Mouse (Mus musculus) MEL (cell line): ENCODE results near the gene Psmd3. TPM values are rescaled to one million over a fixed set of nuclear protein-coding genes. Genes with fewer than 3 reads are reported as not detected.

Experiments used
- DNase-seq: peaks from one replicate; pipeline ENCODE4 v3.0.0; 2011; ENCODE audit warnings: low read depth, low spot score
- H3K27ac ChIP-seq: 2 replicates; pipeline ENCODE4 v1.5.1; 2012; ENCODE audit warnings: low read depth, mild to moderate bottlenecking, control low read depth, low read length, moderate library complexity; ENCODE audit not compliant: control insufficient read depth
- H3K27me3 ChIP-seq, 2 experiments: fragments of 150-350 bp in 1 of 2; sonication (generic) in 1 of 2; 2 replicates each; pipeline ENCODE4 v1.6.1; 2012; ENCODE audit warnings: low read length in 2 of 2, mild to moderate bottlenecking in 2 of 2, improper control_type of control experiment in 1 of 2, moderate library complexity in 1 of 2; ENCODE audit not compliant: insufficient read depth in 2 of 2, control insufficient read depth in 1 of 2
- H3K36me3 ChIP-seq, 2 experiments: 2 replicates each; pipeline ENCODE4 v1.6.1; 2012 to 2014; ENCODE audit warnings: low read length in 2 of 2, improper control_type of control experiment in 1 of 2, inconsistent platforms in 1 of 2, mild to moderate bottlenecking in 1 of 2; ENCODE audit not compliant: insufficient read depth in 2 of 2, control insufficient read depth in 1 of 2
- H3K4me1 ChIP-seq, 2 experiments: fragments of 150-350 bp in 1 of 2; sonication (generic) in 1 of 2; 2 replicates each; pipeline ENCODE4 v1.6.1; 2012; ENCODE audit warnings: low read length in 2 of 2, improper control_type of control experiment in 1 of 2, mild to moderate bottlenecking in 1 of 2; ENCODE audit not compliant: insufficient read depth in 2 of 2, control insufficient read depth in 1 of 2
- H3K4me3 ChIP-seq, 2 experiments: fragments of 150-350 bp in 1 of 2; sonication (generic) in 1 of 2; 2 replicates each; pipeline ENCODE4 v1.5.1; 2012; ENCODE audit warnings: low read depth in 2 of 2, low read length in 2 of 2, mild to moderate bottlenecking in 2 of 2, moderate library complexity in 2 of 2, control low read depth in 1 of 2, improper control_type of control experiment in 1 of 2; ENCODE audit not compliant: control insufficient read depth in 1 of 2, insufficient read depth in 1 of 2
- H3K79me2 ChIP-seq: 2 replicates; pipeline ENCODE4 v1.6.1; 2012; ENCODE audit warnings: mild to moderate bottlenecking, low read length, moderate library complexity; ENCODE audit not compliant: control insufficient read depth, poor library complexity, insufficient read depth
- H3K9ac ChIP-seq: 2 replicates; pipeline ENCODE4 v1.6.1; 2012; ENCODE audit warnings: low read depth, mild to moderate bottlenecking, control low read depth, low read length, moderate library complexity; ENCODE audit not compliant: control insufficient read depth, poor library complexity, severe bottlenecking
- H3K9me3 ChIP-seq: fragments of 150-350 bp; sonication (generic); replicated peaks from 2 replicates; pipeline ENCODE4 v1.6.1; 2012; ENCODE audit warnings: mild to moderate bottlenecking, low read length, improper control_type of control experiment, moderate library complexity; ENCODE audit not compliant: insufficient read depth
- CHD1 ChIP-seq: IDR thresholded peaks from 2 replicates; pipeline ENCODE4 v1.6.1; 2012; ENCODE audit warnings: low read depth, mild to moderate bottlenecking, inconsistent platforms, low read length, improper control_type of control experiment
- CHD2 ChIP-seq: IDR thresholded peaks from 2 replicates; pipeline ENCODE4 v1.6.1; 2011; ENCODE audit warnings: low read length, improper control_type of control experiment
- ELF1 ChIP-seq: IDR thresholded peaks from 2 replicates; pipeline ENCODE4 v1.6.1; 2014; ENCODE audit warnings: low read depth, mild to moderate bottlenecking, inconsistent platforms, low read length, improper control_type of control experiment, moderate library complexity
- ETS1 ChIP-seq: IDR thresholded peaks from 2 replicates; pipeline ENCODE4 v1.6.1; 2012; ENCODE audit warnings: low read depth, mild to moderate bottlenecking, inconsistent platforms, low read length, improper control_type of control experiment, moderate library complexity
- GABPA ChIP-seq: IDR thresholded peaks from 2 replicates; pipeline ENCODE4 v1.6.1; 2012; ENCODE audit warnings: low read depth, mild to moderate bottlenecking, inconsistent platforms, low read length, improper control_type of control experiment, moderate library complexity
- HCFC1 ChIP-seq: IDR thresholded peaks from 2 replicates; pipeline ENCODE4 v1.6.1; 2012; ENCODE audit warnings: low read depth, mild to moderate bottlenecking, inconsistent platforms, low read length, improper control_type of control experiment, moderate library complexity
- JUND ChIP-seq: IDR thresholded peaks from 2 replicates; pipeline ENCODE4 v1.6.1; 2011; ENCODE audit warnings: low read depth, mild to moderate bottlenecking, improper control_type of control experiment, low read length
- MAX ChIP-seq: IDR thresholded peaks from 2 replicates; pipeline ENCODE4 v1.6.1; 2011; ENCODE audit warnings: low read length, improper control_type of control experiment
- MAZ ChIP-seq: IDR thresholded peaks from 2 replicates; pipeline ENCODE4 v1.6.1; 2012; ENCODE audit warnings: low read depth, mild to moderate bottlenecking, inconsistent platforms, low read length, improper control_type of control experiment
- MYB ChIP-seq: IDR thresholded peaks from 2 replicates; pipeline ENCODE4 v1.6.1; 2011; ENCODE audit warnings: mild to moderate bottlenecking, low read depth, low read length, improper control_type of control experiment
- MYC ChIP-seq: IDR thresholded peaks from 2 replicates; pipeline ENCODE4 v1.6.1; 2011; ENCODE audit warnings: low read depth, mild to moderate bottlenecking, low read length, improper control_type of control experiment, moderate library complexity
- NRF1 ChIP-seq: IDR thresholded peaks from 2 replicates; pipeline ENCODE4 v1.6.1; 2014; ENCODE audit warnings: low read depth, mild to moderate bottlenecking, inconsistent platforms, low read length, improper control_type of control experiment, moderate library complexity; ENCODE audit not compliant: poor library complexity, insufficient read depth, severe bottlenecking
- POLR2A ChIP-seq, 2 experiments: IDR thresholded peaks; 2 replicates each; pipeline ENCODE4 v1.6.1; 2011 to 2012; ENCODE audit warnings: low read length in 2 of 2, mild to moderate bottlenecking in 2 of 2, control low read depth in 1 of 2, improper control_type of control experiment in 1 of 2, low read depth in 1 of 2, moderate library complexity in 1 of 2; ENCODE audit not compliant: control insufficient read depth in 1 of 2, insufficient read depth in 1 of 2, poor library complexity in 1 of 2
- POLR2AphosphoS2 ChIP-seq: IDR thresholded peaks from 2 replicates; pipeline ENCODE4 v1.6.1; 2011; ENCODE audit warnings: low read length, improper control_type of control experiment
- POLR2AphosphoS5 ChIP-seq: IDR thresholded peaks from 2 replicates; pipeline ENCODE4 v1.6.1; 2012; ENCODE audit warnings: low read depth, borderline replicate concordance, mild to moderate bottlenecking, inconsistent platforms, low read length, moderate library complexity, mixed read lengths
- RCOR1 ChIP-seq: IDR thresholded peaks from 2 replicates; pipeline ENCODE4 v1.6.1; 2012; ENCODE audit warnings: low read depth, mild to moderate bottlenecking, inconsistent platforms, low read length, improper control_type of control experiment
- SMC3 ChIP-seq: IDR thresholded peaks from 2 replicates; pipeline ENCODE4 v1.6.1; 2011; ENCODE audit warnings: low read depth, low read length, improper control_type of control experiment
- TAL1 ChIP-seq: IDR thresholded peaks from 2 replicates; pipeline ENCODE4 v1.6.1; 2012; ENCODE audit warnings: mild to moderate bottlenecking, inconsistent platforms, low read length, moderate library complexity, mixed read lengths
- ZKSCAN1 ChIP-seq: IDR thresholded peaks from 2 replicates; pipeline ENCODE4 v1.6.1; 2012; ENCODE audit warnings: low read depth, mild to moderate bottlenecking, inconsistent platforms, low read length, improper control_type of control experiment, moderate library complexity
- polyA plus RNA-seq, 2 experiments: library from polyadenylated mRNA; stranded (reverse) in 1 of 2; unstranded in 1 of 2; fragments of >175 nt in 1 of 2; fragments of >200 nt in 1 of 2; gene quantifications; 2 replicates each; pipeline versions ENCODE4 v1.2.1 to v1.2.4; 2012; ENCODE audit warnings: low replicate concordance in 2 of 2, low read depth in 1 of 2; ENCODE audit not compliant: insufficient read length in 2 of 2, insufficient read depth in 1 of 2, missing spikeins in 1 of 2
- total RNA-seq: library from RNA; depleted of rRNA; stranded (reverse); fragments of 300-350 nt; gene quantifications from 2 replicates; pipeline ENCODE4 v1.2.3, GENCODE M21; 2012

The Psmd3 gene
- total and polyA plus RNA-seq, 3 experiments = 214 to 417 (median 350) TPM

DNA sequence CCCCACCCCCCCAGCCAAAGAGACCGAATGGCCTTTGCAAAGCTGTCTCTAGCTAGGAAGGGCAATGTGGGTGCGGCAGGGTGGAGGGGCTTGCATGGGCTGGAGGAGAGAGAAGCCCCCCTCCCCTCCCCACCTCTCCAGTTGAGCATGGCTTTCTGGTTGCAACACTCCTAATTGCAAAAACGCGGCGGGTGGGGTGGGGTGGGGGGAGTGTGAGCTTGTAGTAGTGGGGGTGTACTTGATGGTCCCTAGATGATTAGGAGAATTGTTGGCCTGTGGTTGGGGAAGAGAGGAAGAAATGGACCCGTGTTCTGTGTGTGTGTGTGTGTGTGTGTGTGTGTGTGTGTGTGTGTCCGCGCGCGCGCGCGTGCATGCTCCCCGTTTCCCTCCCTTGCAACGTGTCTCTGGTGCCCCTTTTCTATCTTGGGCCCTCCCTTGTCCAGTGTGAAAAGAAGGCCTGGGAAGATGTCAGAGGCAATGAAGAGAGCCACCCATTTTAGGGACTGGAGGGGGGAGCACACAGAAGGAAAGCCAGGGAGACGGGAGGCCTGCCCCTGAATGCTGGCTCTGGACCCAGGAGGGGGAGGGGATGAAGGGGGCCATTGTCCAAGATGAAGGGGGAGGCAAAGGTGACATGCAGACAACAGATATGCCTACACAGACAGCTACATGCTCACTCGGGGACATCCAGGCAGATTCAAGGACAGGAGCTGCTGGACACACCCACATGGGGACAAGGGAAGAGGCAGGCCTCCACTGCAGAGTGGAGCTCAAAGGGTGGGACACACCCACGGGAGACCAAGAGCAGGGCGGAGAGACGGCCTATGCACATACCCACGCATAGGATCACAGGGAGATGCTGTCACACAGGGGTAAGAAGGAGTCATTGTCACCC lies 60.3 kb downstream of the Psmd3 start:
- DNase-seq = peak; percentile 65
- Histone ChIP-seq H3K9ac (peak overlapping the region; percentile 91), H3K27ac (peak overlapping the region; percentile 33), H3K27me3 (no peaks in the 10 kb centered on the region), H3K4me3 (peak overlapping the region; percentile 80 to 90), H3K79me2 (peaks cover 6% of the 10 kb centered on the region; the same call in 1 of the 2 replicates), H3K4me1 (peaks cover 17 to 40% of the 10 kb centered on the region in 2 experiments), H3K9me3 (no peaks in the 10 kb centered on the region), H3K36me3 (peaks cover 0 to 26% of the 10 kb centered on the region in 2 experiments; a peak in 2 of 4 replicates)
- no peak for TF ChIP-seq GABPA
- 0 out of 4 replicates have a peak, but pooled peaks of 1 of the 2 experiments have one; percentile 27 for TF ChIP-seq POLR2A (IDR thresholded peaks at IDR 0.05; ENCODE audit: control insufficient read depth in 1 of 2, insufficient read depth in 1 of 2, low read depth in 1 of 2, low read length in 2 of 2, poor library complexity in 1 of 2)
- TF ChIP-seq JUND = no peak
- no peak for TF ChIP-seq POLR2AphosphoS2
- TF ChIP-seq HCFC1 = 0 out of 2 replicates have a peak, but pooled peaks have one; percentile 27
- TF ChIP-seq MAX = peak; percentile 68; the same call in 1 of the 2 replicates
- peak; percentile 70 for TF ChIP-seq NRF1
- peak; percentile 67; the same call in 1 of the 2 replicates for TF ChIP-seq MAZ
- 0 out of 2 replicates have a peak, but pooled peaks have one; percentile 29 for TF ChIP-seq MYC
- 0 out of 2 replicates have a peak, but pooled peaks have one; percentile 55 for TF ChIP-seq CHD1

DNA sequence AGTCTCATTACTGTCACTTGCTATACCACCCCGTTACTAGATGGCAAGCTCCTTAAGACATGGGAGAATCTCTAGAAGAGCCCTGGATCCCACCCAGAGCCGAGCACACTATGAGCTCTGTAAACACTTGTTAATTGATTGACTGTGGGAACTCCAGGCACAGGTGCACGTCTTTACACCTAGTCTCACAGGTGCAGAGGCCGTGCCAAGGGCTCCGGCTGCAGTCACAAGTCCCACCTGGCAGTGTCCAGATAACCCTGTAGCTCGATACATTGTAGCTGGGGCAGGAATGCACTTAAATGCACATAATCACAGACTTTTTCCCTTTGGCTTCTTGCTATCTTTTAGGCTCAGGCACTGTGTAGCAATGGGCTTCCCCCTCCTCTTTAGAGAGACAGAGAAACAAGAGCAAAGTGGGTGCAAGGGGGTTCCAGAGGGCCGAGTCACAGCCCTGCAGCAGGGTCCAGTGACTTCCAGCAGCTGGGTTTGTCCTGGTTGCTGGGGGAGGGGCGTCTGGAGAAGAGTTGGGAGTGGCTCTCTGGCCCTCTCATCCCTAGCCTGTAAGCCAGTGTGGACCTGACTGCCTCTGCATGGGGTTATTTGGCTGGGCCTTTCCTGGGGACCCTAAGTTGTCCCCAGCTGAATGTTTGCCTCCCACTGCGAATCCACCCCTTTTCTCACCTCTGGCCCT lies 61.4 kb downstream of the Psmd3 start:
- Histone ChIP-seq H3K79me2 (peaks cover 6% of the 10 kb centered on the region), H3K4me1 (peaks cover 27 to 43% of the 10 kb centered on the region in 2 experiments), H3K4me3 (no peak overlapping the region), H3K9ac (no peak overlapping the region), H3K27me3 (no peaks in the 10 kb centered on the region), H3K27ac (no peak overlapping the region), H3K9me3 (no peaks in the 10 kb centered on the region), H3K36me3 (peaks cover 0 to 28% of the 10 kb centered on the region in 2 experiments; a peak in 2 of 4 replicates)
- no peak for DNase-seq
- TF ChIP-seq TAL1 (peak; percentile 47), ELF1 (no peak), ZKSCAN1 (no peak), POLR2AphosphoS5 (no peak), CHD2 (no peak), MYB (no peak), ETS1 (no peak), RCOR1 (no peak), SMC3 (no peak)
